Mouse (Mus musculus) CD4-positive, CD25-positive, alpha-beta regulatory T cell, adult 2 months (primary cell): ENCODE data around the gene Mettl14.

Source experiments
- DNase-seq: peaks from one replicate; pipeline ENCODE4 v3.0.0-alpha.2; 2012; ENCODE audit warnings: low read depth, low spot score

The Mettl14 gene

DNA sequence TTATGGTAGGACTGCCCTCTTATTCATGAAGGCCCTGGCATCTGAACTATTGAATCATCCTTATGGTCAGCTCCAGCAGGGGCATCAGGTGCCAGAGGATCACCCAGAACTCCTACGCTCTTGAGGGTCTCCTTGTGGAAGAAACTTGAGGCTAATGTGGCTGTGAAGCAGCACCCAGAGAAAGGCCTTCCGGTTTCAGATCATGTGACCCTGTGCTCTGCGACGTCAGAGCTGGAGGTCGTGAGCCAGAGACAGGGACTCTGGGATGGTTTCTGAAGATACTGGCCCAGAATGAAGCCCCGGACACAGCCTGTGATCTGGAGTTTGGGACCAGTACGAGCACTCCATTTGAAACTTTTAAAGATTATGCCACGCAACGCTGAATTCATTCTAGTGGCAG is 65.6 kb downstream of the Mettl14 start:
- no peak for DNase-seq
